Mouse (Mus musculus): ENCODE results near the gene P2rx1.
A peak's percentile ranks its signal among the peaks of the same experiment; 100 is the strongest.

The P2rx1 gene

GRCm38 (mm10) chr11:72989044-72989443, 9.9 kb upstream of the P2rx1 start:
- DNase-seq: no peak

- no peak for DNase-seq
These were observed 8.2 kb upstream of the P2rx1 start for GRCm38 (mm10) chr11:72990688-72991087.

GRCm38 (mm10) chr11:72991961-72992360, 6.9 kb upstream of the P2rx1 start:
- DNase-seq: no peak

- no peak for DNase-seq
These were observed 2.6 kb upstream of the P2rx1 start for GRCm38 (mm10) chr11:72996346-72996745.

GRCm38 (mm10) chr11:72996781-72997180, 2.1 kb upstream of the P2rx1 start:
- no peak for DNase-seq

GRCm38 (mm10) chr11:72997529-72998326, 1.2 kb upstream of the P2rx1 start:
- no peak for DNase-seq

- DNase-seq: peak; percentile 59
These were observed 2.1 kb downstream of the P2rx1 start for GRCm38 (mm10) chr11:73001029-73001428.

GRCm38 (mm10) chr11:73006377-73006776, 7.5 kb downstream of the P2rx1 start:
- no peak for DNase-seq

- no peak for DNase-seq
These were observed 8.2 kb downstream of the P2rx1 start for GRCm38 (mm10) chr11:73007113-73007512.

GRCm38 (mm10) chr11:73007698-73008481, 9.0 kb downstream of the P2rx1 start:
- DNase-seq: no peak

- no peak for DNase-seq
These were observed 9.9 kb downstream of the P2rx1 start for GRCm38 (mm10) chr11:73008826-73009225.

- no peak for DNase-seq
These were observed 10.8 kb downstream of the P2rx1 start for GRCm38 (mm10) chr11:73009531-73010274.

GRCm38 (mm10) chr11:73013981-73014380, 15.1 kb downstream of the P2rx1 start:
- no peak for DNase-seq

GRCm38 (mm10) chr11:73014831-73015344, 16.0 kb downstream of the P2rx1 start:
- peak; percentile 76 for DNase-seq

GRCm38 (mm10) chr11:73015391-73016102, 16.6 kb downstream of the P2rx1 start:
- DNase-seq: peak; percentile 50

GRCm38 (mm10) chr11:73016103-73016420, 17.2 kb downstream of the P2rx1 start:
- DNase-seq: no peak

- peak; percentile 97 for DNase-seq
These were observed 19.7 kb downstream of the P2rx1 start, which contains the start of gene Camkk1 for GRCm38 (mm10) chr11:73018471-73019146. TSS of gene Camkk1 (plus strand) at chr11:73019008.

- DNase-seq: peak; percentile 90
These were observed 20.4 kb downstream of the P2rx1 start for GRCm38 (mm10) chr11:73019147-73019795.

GRCm38 (mm10) chr11:73020953-73021800, 22.3 kb downstream of the P2rx1 start:
- peak; percentile 63 for DNase-seq

GRCm38 (mm10) chr11:73023099-73023498, 24.2 kb downstream of the P2rx1 start:
- peak; percentile 95 for DNase-seq

All from right cerebral cortex, adult 18-20 months (tissue).